12 mouse cellular contexts compared by ENCODE assay signal in genomic region chrX:11491676-11492391, GRCm38 (mm10).
DNase-seq lines count a peak whose midpoint lies in the region; ATAC-seq and TF ChIP-seq lines count a peak whose summit lies in the region.
"Had no signal": no experiment of that assay in that cellular context is flagged by ENCODE, and none has a peak within 500 bp of the region (broad histone marks: within the 10 kb centered on the region; RNA-seq: fewer than 3 reads in every experiment).

No protein-coding gene starts in this region.

- no peak overlapping the region for H3K4me3 ChIP-seq in forebrain, postnatal 0 days (ENCODE audit: low read depth, low read length)
- H3K4me3 ChIP-seq in midbrain, embryonic 12.5 days = no peak overlapping the region
- H3K4me3 ChIP-seq: myocyte had no signal

- H3K36me3 ChIP-seq in forebrain, postnatal 0 days (ENCODE audit: insufficient read depth) = no peaks in the 10 kb centered on the region
- no peaks in the 10 kb centered on the region for H3K36me3 ChIP-seq in midbrain, embryonic 12.5 days

- TF ChIP-seq CTCF in forebrain, postnatal 0 days (IDR thresholded peaks at IDR 0.05; ENCODE audit: low read depth) = no peak

- peak; percentile 34 for DNase-seq in heart, adult 11 months
- DNase-seq in heart, postnatal 14 days = no peak
- DNase-seq in Muller cell, postnatal 12 days (ENCODE audit: inconsistent ontology term) = peak; percentile 40
- peak; percentile 48 for DNase-seq in forebrain, postnatal 0 days
- DNase-seq in layer of hippocampus, adult 8-10 months (ENCODE audit: low spot score in 2 of 2) = no peak
- DNase-seq in right cerebral cortex, postnatal 14 days = no peak
- no peak for DNase-seq in spleen, adult 12 weeks (ENCODE audit: low spot score)
- DNase-seq: cerebellum, adult 18-20 months; gastrocnemius, postnatal 25 days; thymus, adult 18-20 months had no signal

- H3K9me3 ChIP-seq in forebrain, postnatal 0 days (ENCODE audit: low read length) = no peaks in the 10 kb centered on the region
- no peaks in the 10 kb centered on the region for H3K9me3 ChIP-seq in midbrain, embryonic 12.5 days

- H3K9ac ChIP-seq in forebrain, postnatal 0 days = no peak overlapping the region
- H3K9ac ChIP-seq in midbrain, embryonic 12.5 days (replicated peaks) = no peak overlapping the region

- H3K27me3 ChIP-seq in forebrain, postnatal 0 days (ENCODE audit: insufficient read depth, low read length) = no peaks in the 10 kb centered on the region
- H3K27me3 ChIP-seq in midbrain, embryonic 12.5 days = peaks cover 3% of the 10 kb centered on the region

- intact Hi-C loops in heart, postnatal 14 days (cut with DNase I) = loop anchor here (5.0 kb wide), 1 partner anchor 75 kb away; no protein-coding TSS in a partner anchor

- 32% methylated on average over 31 of the region's 32 CpGs for WGBS in forebrain, postnatal 0 days
- 31% methylated on average over 31 of the region's 32 CpGs for WGBS in midbrain, embryonic 12.5 days

- peak; percentile 7; the same call in 1 of the 2 replicates for ATAC-seq in forebrain, postnatal 0 days
- peak; percentile 28 for ATAC-seq in midbrain, embryonic 12.5 days (ENCODE audit: low FRiP score, low read depth)

- peak overlapping the region; percentile 21 for H3K4me2 ChIP-seq in forebrain, postnatal 0 days (ENCODE audit: low read depth)
- H3K4me2 ChIP-seq in midbrain, embryonic 12.5 days (replicated peaks) = peak overlapping the region; percentile 36

- H3K27ac ChIP-seq in forebrain, postnatal 0 days (ENCODE audit: low read depth, low read length) = no peak overlapping the region
- H3K27ac ChIP-seq in midbrain, embryonic 12.5 days (replicated peaks) = peak overlapping the region; percentile 84

- H3K4me1 ChIP-seq in forebrain, postnatal 0 days (ENCODE audit: insufficient read depth) = peaks cover 2% of the 10 kb centered on the region; the same call in 1 of the 2 replicates
- peaks cover 40% of the 10 kb centered on the region for H3K4me1 ChIP-seq in midbrain, embryonic 12.5 days

Comparison
In these comparisons a context has a peak if more than half of its experiments do, and no peak if none do; other contexts are left out.
1. DNase-seq: peak in heart, adult 11 months (single experiment), Muller cell, postnatal 12 days (single experiment) and forebrain, postnatal 0 days (single experiment); none in heart, postnatal 14 days (0 of 2), layer of hippocampus, adult 8-10 months (0 of 2), right cerebral cortex, postnatal 14 days (single experiment) and spleen, adult 12 weeks (single experiment).